Mouse (Mus musculus) left cerebral cortex, postnatal 14 days (tissue): ENCODE data around the gene Evi5l. TPM values are rescaled to one million over a fixed set of nuclear protein-coding genes. Genes with fewer than 3 reads are reported as not detected.

Experiments
- DNase-seq, 2 experiments: peaks; one replicate each; pipeline ENCODE4 v3.0.0; 2021 to 2022; ENCODE audit warnings: low spot score in 2 of 2, mixed read lengths in 1 of 2
- intact Hi-C: fragments of 180-260 bp; cut with DNase I; formaldehyde crosslinking; loops from one replicate; pipeline ENCODE4 v1.15.1; 2025
- long read RNA-seq, 2 experiments: library from polyadenylated mRNA; stranded (forward); transcript quantifications; one replicate each; pipeline ENCODE4 v2.0.0; 2021
- total RNA-seq, 2 experiments: library from RNA; stranded (reverse); gene quantifications; 2 replicates each; pipeline ENCODE4 v1.2.3; 2021

The Evi5l gene
- 100 to 1,000 TPM; 111 to 115 TPM for total RNA-seq
- long read RNA-seq, experiment 1, transcript Evi5l-208 (19 exons, 3,728 nt): minor isoform, 5 of 122 reads
- long read RNA-seq, experiment 1, transcript Evi5l-203 (20 exons, 3,938 nt): major isoform, 67 of 122 reads
- long read RNA-seq, experiment 1, partial matches to known transcripts: 12 of 122 reads
- long read RNA-seq, experiment 1, other reads (novel, unspliced or antisense): 35 of 122 reads
- long read RNA-seq, experiment 2, transcript Evi5l-203 (20 exons, 3,938 nt): major isoform, 57 of 109 reads
- long read RNA-seq, experiment 2, partial matches to known transcripts: 14 of 109 reads
- long read RNA-seq, experiment 2, other reads (novel, unspliced or antisense): 31 of 109 reads

DNA sequence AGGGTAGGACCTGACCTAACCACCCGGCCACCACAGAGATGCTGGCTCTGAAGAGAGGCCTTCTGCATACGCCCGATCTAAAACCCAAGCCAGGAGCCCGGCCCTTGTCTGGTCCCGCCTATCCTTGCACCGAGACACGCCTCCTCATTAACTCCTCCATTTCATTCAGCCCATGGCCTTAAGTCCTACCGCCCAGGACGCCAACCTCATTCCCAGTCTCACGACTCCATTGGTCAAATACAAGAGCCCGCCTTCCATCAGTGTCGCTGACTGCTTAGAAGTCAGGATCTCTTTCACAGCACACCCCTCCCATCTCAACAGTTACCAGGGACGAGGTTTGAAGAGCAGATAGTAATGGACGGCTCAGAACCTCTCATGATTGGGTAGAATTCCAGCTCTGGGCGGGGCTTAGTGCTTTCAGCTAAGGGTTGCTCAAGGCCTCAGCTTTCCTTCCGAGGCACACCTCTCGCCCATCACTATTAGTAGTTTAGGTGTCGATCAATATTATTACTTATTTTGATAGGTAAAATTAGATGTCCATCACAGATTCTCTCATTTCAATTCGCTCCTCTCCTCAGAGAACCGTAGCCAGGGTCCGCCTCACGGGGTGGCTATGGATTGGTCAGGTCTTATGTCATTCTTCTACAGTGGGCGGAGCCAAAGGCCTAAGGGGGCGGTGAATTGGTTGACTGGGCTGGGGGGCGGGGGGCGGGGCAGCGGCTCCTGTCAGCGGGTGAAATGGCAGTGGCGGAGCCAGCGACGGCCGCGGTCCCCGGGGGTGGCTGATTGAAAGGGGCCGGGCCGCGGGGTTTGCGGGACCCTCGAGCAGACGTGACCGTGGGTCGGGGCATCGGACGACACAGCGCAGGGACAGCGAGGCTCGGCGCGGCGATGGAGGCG, at the start of gene Evi5l:
Gene Evi5l (plus strand): TSS at position 716 of the 900 bp plus-strand sequence.
- peak; percentile 99 to 100 for DNase-seq
- intact Hi-C loops: no loop called here

DNA sequence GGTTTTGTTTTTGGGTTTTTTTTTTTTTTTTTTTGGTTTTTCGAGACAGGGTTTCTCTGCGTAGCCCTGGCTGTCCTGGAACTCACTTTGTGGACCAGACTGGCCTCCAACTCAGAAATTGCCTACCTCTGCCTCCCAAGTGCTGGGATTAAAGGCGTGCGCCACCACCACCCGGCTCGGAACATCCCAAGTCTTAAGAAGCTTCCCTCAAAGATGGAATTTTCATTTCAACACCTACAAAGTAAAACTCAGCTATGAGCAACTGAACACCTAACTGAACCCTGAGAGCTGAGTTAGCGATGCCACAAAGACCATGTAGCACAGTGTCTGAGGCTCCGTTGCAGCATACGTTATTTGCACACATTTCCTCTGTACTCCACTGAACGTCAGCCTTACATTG, 32.6 kb upstream of the Evi5l start, which contains the start of gene Cd209g:
Gene Cd209g (plus strand): TSS at position 301 of the 400 bp plus-strand sequence.
- no peak for DNase-seq
- intact Hi-C loops: no loop called here

- intact Hi-C loops: no loop called here
- DNase-seq: peak; percentile 68 to 79
Observed at GRCm38 (mm10) chr8:4139660-4140646, 26.4 kb upstream of the Evi5l start.

DNA sequence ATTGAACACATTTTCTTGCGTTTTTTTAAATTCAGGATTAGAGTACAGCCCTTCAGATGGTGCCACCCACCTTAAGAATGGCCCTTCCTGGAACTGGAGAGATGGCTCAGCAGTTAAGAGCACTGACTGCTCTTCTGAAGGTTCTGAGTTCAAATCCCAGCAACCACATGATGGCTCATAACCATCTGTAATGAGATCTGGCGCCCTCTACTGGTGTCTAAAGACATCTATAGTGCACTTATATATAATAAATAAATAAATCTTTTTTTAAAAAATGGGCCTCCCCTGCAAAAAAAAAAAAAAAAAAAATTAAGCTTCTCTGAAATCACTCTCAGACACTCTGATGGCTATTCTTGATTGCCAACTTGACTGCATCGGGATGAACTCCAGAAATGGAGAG, 24.6 kb upstream of the Evi5l start:
- intact Hi-C loops: no loop called here
- DNase-seq: no peak

- DNase-seq: no peak
- intact Hi-C loops: no loop called here
Observed at GRCm38 (mm10) chr8:4147272-4147671, 19.1 kb upstream of the Evi5l start.

GRCm38 (mm10) chr8:4154878-4155277, 11.5 kb upstream of the Evi5l start:
- intact Hi-C loops: no loop called here
- DNase-seq: no peak

DNA sequence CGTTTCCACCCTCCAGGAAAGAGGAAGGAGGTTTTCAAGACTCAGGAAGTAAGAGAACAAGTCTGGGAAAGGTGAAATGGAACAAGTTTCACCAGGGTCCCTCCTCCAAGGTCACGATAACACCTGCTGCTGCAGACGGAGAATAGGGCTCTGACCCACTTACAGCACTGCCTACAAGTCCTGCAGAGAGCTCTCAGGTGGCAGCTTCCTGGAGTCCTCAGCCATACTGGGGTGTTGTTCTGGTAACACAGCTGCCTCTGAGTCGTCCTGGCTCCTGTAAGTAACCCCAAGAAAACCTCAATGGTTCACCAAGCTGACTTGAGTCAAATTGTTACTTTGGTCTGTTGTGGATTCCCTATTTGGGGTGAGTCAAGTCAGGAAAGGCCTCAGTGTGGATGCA, 3.6 kb upstream of the Evi5l start:
- no peak for DNase-seq
- intact Hi-C loops: no loop called here

DNA sequence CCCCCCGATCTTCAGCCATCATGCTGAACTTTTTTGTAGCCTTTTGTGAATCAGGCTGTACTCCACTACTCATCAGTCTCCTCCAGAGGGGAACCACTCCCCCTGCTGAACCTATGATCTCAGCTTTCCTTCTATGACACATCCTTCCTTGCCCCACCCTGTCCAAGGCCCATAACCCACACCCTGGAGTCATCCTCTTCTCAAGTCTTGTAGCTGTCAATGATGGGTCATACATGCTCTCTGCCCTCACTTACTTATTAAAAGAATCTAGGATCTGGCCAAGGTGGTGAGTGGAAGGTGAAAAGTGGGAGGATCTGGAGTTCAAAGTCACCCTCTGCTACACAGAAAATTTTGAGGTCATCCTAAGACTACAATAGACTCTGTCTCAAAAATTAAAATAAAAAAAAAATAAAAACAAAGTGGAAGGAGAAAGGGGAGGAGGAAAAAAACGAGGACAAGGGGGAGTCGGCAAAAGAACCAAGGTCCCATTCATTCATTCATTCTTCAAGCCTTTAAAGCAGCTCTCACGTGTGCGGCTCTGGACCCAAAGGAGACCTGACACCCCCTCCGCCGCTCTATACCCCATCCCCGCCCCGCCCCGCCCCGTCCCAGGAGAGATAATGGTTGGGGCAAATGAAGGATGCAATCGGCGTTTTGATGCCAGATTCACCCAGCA, 1.1 kb upstream of the Evi5l start:
- intact Hi-C loops: no loop called here
- DNase-seq: no peak

DNA sequence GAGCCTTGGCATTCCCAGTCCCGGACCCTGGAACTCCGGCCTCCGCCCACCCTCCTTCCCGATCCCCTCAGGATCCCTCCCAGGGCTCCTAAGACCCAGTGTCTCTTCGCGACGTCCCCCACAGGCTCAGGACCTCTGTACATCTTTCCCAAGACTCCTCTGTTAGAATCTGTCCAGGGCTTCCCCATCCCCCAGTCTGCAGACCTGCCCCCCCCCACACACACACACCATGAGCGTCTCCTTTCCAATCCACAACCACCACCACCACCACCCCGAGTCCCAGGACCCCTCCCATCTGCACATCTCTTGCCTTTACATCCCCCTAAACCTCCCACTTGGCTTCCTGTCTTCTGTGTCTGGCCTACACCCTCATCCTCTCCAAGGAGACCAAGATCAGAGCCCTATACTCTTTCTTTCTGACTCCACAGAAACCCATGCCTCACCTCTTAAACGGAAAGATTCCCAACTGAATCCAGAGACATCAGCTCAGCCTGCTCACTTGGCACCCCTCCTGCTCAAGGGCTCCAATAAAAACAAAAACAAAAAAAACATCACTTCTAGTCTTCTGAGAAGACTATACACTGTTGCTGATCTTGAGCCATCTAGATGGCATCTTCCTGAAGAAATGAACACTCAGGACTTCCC, 636 bp downstream of the Evi5l start:
- DNase-seq: no peak
- intact Hi-C loops: no loop called here

GRCm38 (mm10) chr8:4167918-4168317, 1.6 kb downstream of the Evi5l start:
- intact Hi-C loops: no loop called here
- DNase-seq: no peak

DNA sequence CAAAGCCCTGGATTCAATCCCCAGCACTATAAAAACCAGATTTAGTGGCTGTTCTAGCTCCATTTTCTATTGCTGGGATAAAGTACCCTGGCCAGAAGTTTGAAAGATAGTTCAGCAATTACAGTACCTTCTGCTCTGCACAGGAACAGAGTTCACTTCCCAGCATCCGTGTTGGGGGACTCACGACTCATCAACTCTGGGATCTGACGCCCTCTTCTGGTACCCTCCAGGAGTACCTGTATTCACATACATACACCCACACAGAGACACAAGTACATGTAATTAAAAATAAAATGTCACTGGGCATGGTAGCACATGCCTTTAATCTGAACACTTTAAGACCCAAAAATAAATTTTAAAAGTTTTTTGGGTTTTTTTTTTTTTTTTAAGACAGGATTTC, 6.1 kb downstream of the Evi5l start:
- no peak for DNase-seq
- intact Hi-C loops: no loop called here

GRCm38 (mm10) chr8:4174018-4174417, 7.7 kb downstream of the Evi5l start:
- intact Hi-C loops: no loop called here
- DNase-seq: no peak

- intact Hi-C loops: no loop called here
Observed at GRCm38 (mm10) chr8:4183409-4183808, 17.0 kb downstream of the Evi5l start.

GRCm38 (mm10) chr8:4186151-4186550, 19.8 kb downstream of the Evi5l start:
- intact Hi-C loops: no loop called here

More at GRCm38 (mm10) chr8:4183409-4183808, 17.0 kb downstream of the Evi5l start:
- no peak for DNase-seq

GRCm38 (mm10) chr8:4188605-4189004, 22.2 kb downstream of the Evi5l start:
- DNase-seq: no peak
- intact Hi-C loops: no loop called here

More at GRCm38 (mm10) chr8:4186151-4186550, 19.8 kb downstream of the Evi5l start:
- no peak for DNase-seq

DNA sequence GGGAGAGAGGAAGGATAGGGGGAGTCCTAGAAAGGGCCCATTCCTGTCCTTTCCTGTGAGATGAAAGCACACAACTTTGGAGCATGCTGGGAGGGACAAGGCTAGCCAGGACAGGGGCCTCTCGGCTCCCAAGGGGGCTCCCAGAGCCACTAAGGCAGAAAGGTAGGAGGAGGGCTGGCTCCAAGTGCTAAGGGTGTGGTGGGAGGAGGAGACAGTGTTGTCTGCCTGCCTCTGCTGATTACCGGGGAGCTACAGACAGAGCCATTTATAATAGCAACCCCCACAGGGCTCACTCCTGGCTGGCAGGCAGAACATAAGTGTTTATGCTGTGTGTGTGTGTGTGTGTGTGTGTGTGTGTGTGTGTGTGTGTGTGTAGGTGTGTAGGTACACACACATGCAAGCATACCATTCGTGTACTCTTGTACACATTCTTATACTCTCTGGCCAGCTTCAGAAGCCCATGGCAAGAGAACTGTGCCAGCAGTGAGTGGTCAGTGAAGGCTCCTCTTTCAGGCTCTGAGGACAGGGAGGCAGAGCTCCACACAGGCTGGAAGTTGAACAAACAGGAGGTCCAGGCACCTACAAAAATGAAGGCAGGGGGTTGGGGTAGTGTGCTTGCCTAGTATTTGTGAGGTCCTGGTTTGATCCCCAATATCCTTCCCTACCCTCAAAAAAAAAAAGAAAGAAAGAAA, 22.8 kb downstream of the Evi5l start:
- intact Hi-C loops: no loop called here
- DNase-seq: no peak

DNA sequence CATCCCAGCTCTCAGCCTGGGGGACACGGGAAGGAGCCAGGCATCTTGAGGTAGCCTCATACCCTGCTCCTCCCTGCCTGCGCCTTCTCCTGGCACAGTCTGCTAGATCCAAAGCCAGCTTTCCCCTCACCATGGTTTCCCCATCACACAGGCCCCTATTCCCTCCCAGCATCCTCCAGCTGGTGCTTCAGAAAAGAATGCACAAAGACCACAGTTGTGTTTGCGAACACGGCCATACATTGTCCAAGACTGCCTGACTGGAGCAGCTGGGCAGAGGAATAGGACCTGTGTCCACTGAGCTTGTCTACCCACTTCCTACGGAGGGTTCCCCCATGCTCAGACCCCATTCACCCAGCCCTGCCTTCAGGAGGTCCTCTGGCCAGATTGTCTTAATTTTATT, 25.9 kb downstream of the Evi5l start:
- intact Hi-C loops: no loop called here
- DNase-seq: peak in 1 of 2 experiments; percentile 56
